Mouse (Mus musculus): ENCODE measurements around the gene Susd5. TPM values are rescaled to one million over a fixed set of nuclear protein-coding genes. Genes with fewer than 3 reads are reported as not detected.

The Susd5 gene
- polyA plus RNA-seq, 1 experiment from 2014 or later: 0.51 TPM

Other genes with a start within 250 kb of the Susd5 start
- gene Ubp1, start 126.2 kb upstream of the Susd5 start, polyA plus RNA-seq (2016; fragmentation: Nextera tagmentation; extraction: Ambion mirVana): 46.7 and 47.6 TPM in 2 replicates
- 9.2 and 10.7 TPM in 2 replicates for gene Fbxl2, start 10.9 kb upstream of the Susd5 start, polyA plus RNA-seq (2016; fragmentation: Nextera tagmentation; extraction: Ambion mirVana)